Mouse (Mus musculus) lung, adult 2 months (tissue): Measurements from ENCODE around the gene Gm19684. TPM values are rescaled to one million over a fixed set of nuclear protein-coding genes. Genes with fewer than 3 reads are reported as not detected.
"Not testable (repeated sequence)": the region's sequence is repeated elsewhere in the genome, so short reads cannot be mapped to it uniquely, and the experiment has no call there.

Experiments used
- DNase-seq: peaks from one replicate; pipeline ENCODE4 v3.0.0; 2022
- H3K4me1 ChIP-seq: fragments of 200-500 bp; 2 replicates; pipeline ENCODE4 v1.6.1; 2011; ENCODE audit warnings: low read length; ENCODE audit not compliant: control insufficient read depth, insufficient read depth
- H3K4me3 ChIP-seq: fragments of 200-500 bp; replicated peaks from 2 replicates; pipeline ENCODE3; 2011; ENCODE audit warnings: low read depth, mild to moderate bottlenecking, control low read depth, low read length; ENCODE audit errors: extremely low read depth
- CTCF ChIP-seq: fragments of 200-500 bp; IDR thresholded peaks from 2 replicates; pipeline ENCODE4 v1.5.1; 2011; ENCODE audit warnings: mild to moderate bottlenecking, low read length, control low read depth; ENCODE audit not compliant: insufficient read depth
- POLR2A ChIP-seq: fragments of 200-500 bp; IDR thresholded peaks from 2 replicates; pipeline ENCODE4 v1.6.1; 2011; ENCODE audit warnings: low read depth, mild to moderate bottlenecking, control low read depth, low read length, borderline replicate concordance; ENCODE audit errors: extremely low read depth
- WGBS: fragments of 180-500 bp; shearing (Covaris S2); methylation state at CpG from one replicate; pipeline ENCODE4 v1.1.7; 2018; 5-methylcytosine and 5-hydroxymethylcytosine counted together
- polyA plus RNA-seq: library from polyadenylated mRNA; depleted of rRNA; stranded (reverse); fragments of >200 nt; gene quantifications from 2 replicates; pipeline ENCODE4 v1.2.3, GENCODE M21; 2012; rRNA removed

The Gm19684 gene
- polyA plus RNA-seq, 1 experiment, result 0.22 TPM

GRCm38 (mm10) chr17:36167306-36168038 lies 46.0 kb downstream of the Gm19684 start:
- TF ChIP-seq CTCF (no peak), POLR2A (no peak)
- Histone ChIP-seq H3K4me3 (peak overlapping the region; percentile 83), H3K4me1 (no peaks in the 10 kb centered on the region)
- peak; percentile 33 for DNase-seq
- WGBS, result 1% methylated on average over 51 of the region's 51 CpGs

GRCm38 (mm10) chr17:36168039-36168652 lies 46.7 kb downstream of the Gm19684 start, which contains the start of gene Gm8909:
TSS of gene Gm8909 (minus strand) at chr17:36168537.
- peak within 1 kb of the TSS; percentile 83 for H3K4me3 ChIP-seq
- H3K4me1 ChIP-seq, result no peaks in the 10 kb centered on the region
- TF ChIP-seq POLR2A (no peak), CTCF (no peak)
- no peak for DNase-seq
- WGBS, result 3% methylated on average over 63 of the region's 63 CpGs

- WGBS, result 62% methylated on average over 1 of the region's 1 CpGs
- H3K4me1 ChIP-seq, H3K4me3 ChIP-seq, DNase-seq: not testable (repeated sequence)
Measured at GRCm38 (mm10) chr17:36169094-36169493, 47.6 kb downstream of the Gm19684 start.

GRCm38 (mm10) chr17:36169753-36170152 lies 48.3 kb downstream of the Gm19684 start:
- no peak for DNase-seq
- no peaks in the 10 kb centered on the region for H3K4me1 ChIP-seq
- H3K4me3 ChIP-seq, result no peak overlapping the region
- TF ChIP-seq CTCF (no peak), POLR2A (no peak)

- TF ChIP-seq POLR2A (no peak), CTCF (no peak)
- DNase-seq, result no peak
- 22% methylated on average over 1 of the region's 1 CpGs for WGBS
- Histone ChIP-seq H3K4me1 (no peaks in the 10 kb centered on the region), H3K4me3 (no peak overlapping the region)
Measured at GRCm38 (mm10) chr17:36170287-36170814, 48.9 kb downstream of the Gm19684 start.

- no CpG with 5 or more reads among the region's 2 CpGs for WGBS
- H3K4me3 ChIP-seq, H3K4me1 ChIP-seq, DNase-seq: not testable (repeated sequence)
Measured at GRCm38 (mm10) chr17:36176132-36176531, 54.7 kb downstream of the Gm19684 start.

GRCm38 (mm10) chr17:36178938-36179337 lies 57.5 kb downstream of the Gm19684 start:
- H3K4me3 ChIP-seq, H3K4me1 ChIP-seq: not testable (repeated sequence)
- DNase-seq, result peak; percentile 23
- WGBS, result under 1% methylated on average over 40 of the region's 40 CpGs

Other genes with a start within 250 kb of the Gm19684 start
- 62.8 and 70.1 TPM in 2 replicates for gene Dhx16, start 241.9 kb upstream of the Gm19684 start, polyA plus RNA-seq
- gene 2310061I04Rik, start 224.2 kb upstream of the Gm19684 start, polyA plus RNA-seq, result 36.1 and 38.1 TPM in 2 replicates
- gene Atat1, start 211.6 kb upstream of the Gm19684 start, polyA plus RNA-seq, result 49.4 and 57.7 TPM in 2 replicates
- 30.4 and 43.8 TPM in 2 replicates for gene Mrps18b, start 205.3 kb upstream of the Gm19684 start, polyA plus RNA-seq
- 27.4 and 28.6 TPM in 2 replicates for gene Ppp1r10, start 205.2 kb upstream of the Gm19684 start, polyA plus RNA-seq
- gene Abcf1, start 151.9 kb upstream of the Gm19684 start, polyA plus RNA-seq, result 56.3 and 60.6 TPM in 2 replicates
- 34.1 and 37.1 TPM in 2 replicates for gene Gnl1, start 141.8 kb upstream of the Gm19684 start, polyA plus RNA-seq
- gene Prr3, start 141.4 kb upstream of the Gm19684 start, polyA plus RNA-seq, result 16.0 and 19.0 TPM in 2 replicates
- gene H2-T24, start 101.1 kb upstream of the Gm19684 start, polyA plus RNA-seq, result 9.2 and 16.5 TPM in 2 replicates
- 180 and 232 TPM in 2 replicates for gene H2-T23, start 88.8 kb upstream of the Gm19684 start, polyA plus RNA-seq
- 53.9 and 55.1 TPM in 2 replicates for gene H2-T22, start 78.9 kb upstream of the Gm19684 start, polyA plus RNA-seq
- gene Gm6034, start 78.7 kb upstream of the Gm19684 start, polyA plus RNA-seq, result not detected in 2 replicates
- gene Gm11127, start 63.3 kb upstream of the Gm19684 start, polyA plus RNA-seq, result not detected in 2 replicates
- not detected in 2 replicates for gene Gm7030, start 7.7 kb downstream of the Gm19684 start, polyA plus RNA-seq
- 0.62 and 1.2 TPM in 2 replicates for gene Gm8909, start 46.9 kb downstream of the Gm19684 start, polyA plus RNA-seq
- 0.05 TPM in 1 of 2 replicates, not detected in the other for gene H2-T3, start 68.6 kb downstream of the Gm19684 start, polyA plus RNA-seq
- gene Rpp21, start 136.4 kb downstream of the Gm19684 start, polyA plus RNA-seq, result 67.6 and 80.1 TPM in 2 replicates
- 14.9 and 15.6 TPM in 2 replicates for gene Trim39, start 150.6 kb downstream of the Gm19684 start, polyA plus RNA-seq
- gene H2-M10.2, start 164.8 kb downstream of the Gm19684 start, polyA plus RNA-seq, result not detected in 2 replicates
- not detected in 2 replicates for gene H2-M10.1, start 204.5 kb downstream of the Gm19684 start, polyA plus RNA-seq
- not detected in 2 replicates for gene H2-M10.3, start 246.7 kb downstream of the Gm19684 start, polyA plus RNA-seq